Mouse (Mus musculus) embryonic facial prominence, embryonic 12.5 days (tissue): ENCODE data around the gene Zfp771. TPM values are rescaled to one million over a fixed set of nuclear protein-coding genes. Genes with fewer than 3 reads are reported as not detected.

Experiments used
- ATAC-seq: fragments of 200-750 bp; cut with Nextera tagmentation; 2 replicates; pipeline ENCODE4 v1.8.0; 2017; ENCODE audit not compliant: insufficient number of reproducible peaks, insufficient read depth, low FRiP score, low TSS enrichment
- H3K27ac ChIP-seq: fragments of 300-500 bp; sonication (generic); 2 replicates; pipeline ENCODE4 v1.5.1; 2016; ENCODE audit warnings: mild to moderate bottlenecking
- H3K27me3 ChIP-seq: fragments of 300-500 bp; sonication (generic); 2 replicates; pipeline ENCODE4 v1.6.1; 2016; ENCODE audit warnings: mild to moderate bottlenecking, moderate library complexity
- H3K36me3 ChIP-seq: fragments of 300-500 bp; sonication (generic); 2 replicates; pipeline ENCODE4 v1.6.1; 2016; ENCODE audit warnings: mild to moderate bottlenecking
- H3K4me1 ChIP-seq: fragments of 300-500 bp; sonication (generic); 2 replicates; pipeline ENCODE4 v1.6.1; 2016
- H3K4me2 ChIP-seq: fragments of 300-500 bp; sonication (generic); replicated peaks from 2 replicates; pipeline ENCODE4 v1.6.1; 2016; ENCODE audit warnings: mild to moderate bottlenecking, moderate library complexity
- H3K4me3 ChIP-seq: fragments of 300-500 bp; sonication (generic); 2 replicates; pipeline ENCODE4 v1.5.1; 2016; ENCODE audit warnings: mild to moderate bottlenecking
- H3K9ac ChIP-seq: fragments of 300-500 bp; sonication (generic); 2 replicates; pipeline ENCODE4 v1.6.1; 2016; ENCODE audit warnings: mild to moderate bottlenecking, moderate library complexity
- H3K9me3 ChIP-seq: fragments of 300-500 bp; sonication (generic); 2 replicates; pipeline ENCODE4 v1.6.1; 2016; ENCODE audit warnings: mild to moderate bottlenecking, moderate library complexity
- WGBS: fragments of 180-500 bp; shearing (Covaris S2); methylation state at CpG from one replicate; pipeline ENCODE4 v1.1.7; 2016; 5-methylcytosine and 5-hydroxymethylcytosine counted together
- polyA plus RNA-seq: library from polyadenylated mRNA; unstranded; fragments of >200 nt; fragmentation: Nextera tagmentation; extraction: Ambion mirVana; gene quantifications from 2 replicates; pipeline ENCODE4 v1.2.1, GENCODE M21; 2016

Zfp771 gene
- polyA plus RNA-seq, 1 experiment from 2014 or later = 82.9 TPM

DNA sequence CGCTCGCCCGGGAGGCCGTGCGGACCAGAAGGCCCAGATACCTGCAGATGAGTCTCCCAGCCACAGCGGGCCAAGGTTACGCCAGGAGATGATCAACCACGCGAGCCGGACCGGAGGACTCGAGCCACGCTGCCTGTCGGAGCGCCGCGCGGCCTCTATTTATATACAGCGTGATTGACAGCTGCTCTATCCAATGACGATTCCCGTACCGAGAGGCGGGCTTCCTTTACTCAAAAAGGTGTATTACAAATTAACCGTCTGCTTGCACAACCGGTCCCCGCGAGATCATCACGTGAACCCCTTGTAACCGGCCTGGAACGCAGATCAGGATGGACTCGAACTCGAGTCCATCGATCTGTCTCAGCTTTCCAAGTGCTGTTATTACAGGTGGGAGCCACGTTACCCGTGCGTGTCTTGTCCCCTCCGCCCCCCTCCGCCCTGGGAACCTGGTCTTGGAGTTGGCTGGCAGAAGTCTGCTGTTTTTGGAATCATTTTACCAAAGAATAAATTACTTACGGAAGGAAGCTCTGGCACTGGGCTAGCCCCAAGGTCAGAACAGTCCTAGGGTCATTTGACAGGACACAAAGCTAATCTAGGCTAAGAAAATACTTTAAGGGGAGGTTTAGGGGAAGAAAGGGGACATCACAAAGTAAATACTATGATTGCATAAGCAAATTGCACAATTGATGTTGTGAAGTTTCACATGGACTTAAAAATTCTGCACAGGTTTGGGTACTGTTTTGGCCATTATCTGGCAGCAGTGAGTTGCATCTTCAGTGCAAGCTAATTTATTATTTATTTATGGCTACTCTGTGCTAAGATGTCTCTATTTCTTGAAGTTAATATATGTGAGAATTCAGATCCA, 30.1 kb downstream of the Zfp771 start, which contains the start of gene Sephs2:
Gene Sephs2 (minus strand): TSS at position 131 of the 865 bp plus-strand sequence.
- peaks cover 13% of the 10 kb centered on the region; the same call in 1 of the 2 replicates for H3K4me1 ChIP-seq
- WGBS = 2% methylated on average over 39 of the region's 39 CpGs

DNA sequence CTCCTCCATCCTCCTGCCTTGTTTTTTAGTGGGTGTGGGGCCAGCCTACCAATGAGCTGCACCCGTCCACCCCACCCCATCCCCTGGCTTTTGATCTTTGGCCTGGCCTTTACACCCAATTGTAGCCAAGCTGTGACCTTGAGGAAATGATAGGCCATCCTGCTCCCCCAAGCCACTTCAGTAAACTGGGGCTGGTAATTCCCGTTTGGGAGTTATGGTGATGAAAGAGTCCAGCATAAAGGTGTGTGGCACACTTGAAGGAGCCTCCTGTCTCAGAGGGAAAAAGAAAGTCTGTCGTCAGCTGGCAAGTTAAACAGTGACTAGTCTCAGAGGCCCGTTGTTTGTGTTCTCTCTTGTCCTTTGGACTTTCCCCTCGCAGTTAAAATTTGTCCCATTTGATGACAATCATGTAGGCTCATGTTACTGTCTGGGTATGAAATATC, 32.5 kb downstream of the Zfp771 start:
- H3K9ac ChIP-seq = no peak overlapping the region
- WGBS = 48% methylated on average over 5 of the region's 5 CpGs
- no peak overlapping the region for H3K4me3 ChIP-seq
- H3K36me3 ChIP-seq = peaks cover 9% of the 10 kb centered on the region
- no peak overlapping the region for H3K4me2 ChIP-seq
- peaks cover 13% of the 10 kb centered on the region; the same call in 1 of the 2 replicates for H3K4me1 ChIP-seq
- no peak overlapping the region for H3K27ac ChIP-seq
- no peaks in the 10 kb centered on the region for H3K9me3 ChIP-seq
- no peak for ATAC-seq
- H3K27me3 ChIP-seq = no peaks in the 10 kb centered on the region

More for the DNA sequence above, 30.1 kb downstream of the Zfp771 start, which contains the start of gene Sephs2:
- Histone ChIP-seq H3K4me3 (peak within 1 kb of the TSS; percentile 84), H3K27ac (peak within 1 kb of the TSS; percentile 84), H3K36me3 (peaks cover 22% of the 10 kb centered on the region), H3K4me2 (peak within 1 kb of the TSS; percentile 89), H3K9ac (peak within 1 kb of the TSS; percentile 86), H3K9me3 (no peaks in the 10 kb centered on the region), H3K27me3 (no peaks in the 10 kb centered on the region)
- peak; percentile 74; the same call in 1 of the 2 replicates for ATAC-seq

DNA sequence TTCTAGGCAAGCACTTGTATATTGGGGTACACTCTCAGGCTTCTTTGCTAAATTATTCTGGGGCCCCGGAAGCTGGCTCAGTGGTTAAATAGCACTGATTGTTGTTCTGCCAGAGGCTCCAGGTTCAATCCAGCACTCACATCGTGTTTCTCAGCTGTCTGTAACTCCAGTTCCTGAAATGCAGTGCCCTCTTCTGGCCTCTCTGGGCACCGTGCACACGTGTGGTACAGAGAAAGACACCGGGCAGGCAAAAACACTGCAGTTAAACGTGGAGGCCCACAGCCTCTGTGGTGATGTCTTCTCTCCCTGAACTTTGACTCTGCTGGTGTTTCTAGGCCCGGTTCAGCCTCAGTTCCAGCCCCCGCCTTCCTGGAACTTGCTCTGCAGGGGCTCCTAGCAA, 34.2 kb downstream of the Zfp771 start:
- Histone ChIP-seq H3K27me3 (no peaks in the 10 kb centered on the region), H3K36me3 (no peaks in the 10 kb centered on the region), H3K4me2 (no peak overlapping the region), H3K27ac (no peak overlapping the region), H3K4me1 (0 out of 2 replicates have a peak, but pooled peaks cover 5% of the 10 kb centered on the region), H3K4me3 (no peak overlapping the region), H3K9ac (0 out of 2 replicates have a peak overlapping the region, but pooled peaks have one; percentile 4), H3K9me3 (no peaks in the 10 kb centered on the region)
- 23% methylated on average over 8 of the region's 8 CpGs for WGBS
- ATAC-seq = no peak

DNA sequence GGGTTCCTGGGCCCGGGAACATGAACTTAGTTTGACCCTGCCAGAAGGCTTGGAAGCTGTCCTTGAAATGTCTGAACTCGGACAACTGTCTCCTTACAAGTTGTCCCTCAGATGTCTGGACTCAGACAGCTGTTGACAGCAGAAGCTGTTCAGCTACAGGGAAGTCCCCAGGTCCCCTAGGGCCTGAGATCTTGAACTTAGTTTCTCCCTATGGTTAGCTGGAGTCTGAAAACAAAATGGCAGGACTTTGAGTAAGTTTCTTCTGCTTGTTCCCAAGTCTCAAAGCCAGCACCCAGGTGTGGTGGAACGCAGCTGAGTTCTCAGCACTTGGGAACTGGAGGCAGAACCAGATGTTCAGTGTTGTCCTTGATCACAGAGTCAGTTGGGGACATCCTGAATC, 36.0 kb downstream of the Zfp771 start:
- 69% methylated on average over 3 of the region's 3 CpGs for WGBS
- no peak overlapping the region for H3K27ac ChIP-seq

DNA sequence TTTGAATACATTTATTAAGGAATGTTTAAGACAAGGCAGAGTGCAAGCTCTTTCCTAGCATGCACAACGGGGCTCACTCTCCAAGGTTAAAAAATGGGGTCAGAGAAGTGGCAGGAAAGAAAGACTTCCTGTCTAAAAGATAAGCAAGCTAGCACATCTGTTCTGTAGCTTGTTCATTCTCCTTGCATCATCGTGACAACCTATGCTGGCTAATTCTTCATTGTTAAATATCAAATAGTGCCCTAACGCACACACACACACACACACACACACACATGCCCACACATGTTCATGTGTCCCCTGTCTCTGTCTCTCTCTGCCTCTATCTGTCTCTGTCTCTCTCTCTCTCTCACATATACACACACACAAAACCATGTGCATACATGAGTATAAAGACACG, 37.0 kb downstream of the Zfp771 start:
- Histone ChIP-seq H3K27ac (no peak overlapping the region), H3K27me3 (no peaks in the 10 kb centered on the region), H3K9me3 (no peaks in the 10 kb centered on the region), H3K4me3 (no peak overlapping the region), H3K4me2 (no peak overlapping the region), H3K4me1 (no peaks in the 10 kb centered on the region), H3K9ac (no peak overlapping the region), H3K36me3 (no peaks in the 10 kb centered on the region)
- 70% methylated on average over 4 of the region's 4 CpGs for WGBS
- no peak for ATAC-seq

More for the DNA sequence above, 36.0 kb downstream of the Zfp771 start:
- Histone ChIP-seq H3K27me3 (no peaks in the 10 kb centered on the region), H3K4me3 (no peak overlapping the region), H3K36me3 (no peaks in the 10 kb centered on the region), H3K4me2 (no peak overlapping the region), H3K9me3 (no peaks in the 10 kb centered on the region), H3K9ac (no peak overlapping the region), H3K4me1 (no peaks in the 10 kb centered on the region)
- no peak for ATAC-seq

DNA sequence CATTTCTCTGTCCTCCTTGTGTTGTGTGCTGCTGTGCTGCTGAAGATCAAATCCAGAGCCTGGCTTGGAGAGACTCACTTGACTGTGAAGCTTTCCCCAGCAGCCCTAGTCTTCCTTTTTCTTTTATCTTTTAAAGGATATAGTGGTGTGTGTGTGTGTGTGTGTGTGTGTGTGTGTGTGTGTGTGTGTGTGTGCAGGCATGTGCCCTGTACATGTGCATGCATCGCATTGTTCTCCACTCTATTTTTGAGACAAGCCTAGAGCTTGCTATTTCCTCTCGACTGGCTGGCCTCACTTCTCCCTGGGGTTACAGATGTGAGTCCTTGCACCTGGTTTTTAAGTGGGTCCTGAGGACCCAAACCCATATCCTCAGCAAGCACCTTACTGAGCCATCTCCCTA, 38.1 kb downstream of the Zfp771 start:
- no peak overlapping the region for H3K4me2 ChIP-seq
- H3K4me1 ChIP-seq = no peaks in the 10 kb centered on the region
- no peaks in the 10 kb centered on the region for H3K27me3 ChIP-seq
- WGBS = 84% methylated on average over 2 of the region's 2 CpGs
- H3K9ac ChIP-seq = no peak overlapping the region
- H3K27ac ChIP-seq = no peak overlapping the region
- no peaks in the 10 kb centered on the region for H3K36me3 ChIP-seq
- no peak overlapping the region for H3K4me3 ChIP-seq
- no peak for ATAC-seq
- H3K9me3 ChIP-seq = 0 out of 2 replicates have a peak, but pooled peaks cover 7% of the 10 kb centered on the region

DNA sequence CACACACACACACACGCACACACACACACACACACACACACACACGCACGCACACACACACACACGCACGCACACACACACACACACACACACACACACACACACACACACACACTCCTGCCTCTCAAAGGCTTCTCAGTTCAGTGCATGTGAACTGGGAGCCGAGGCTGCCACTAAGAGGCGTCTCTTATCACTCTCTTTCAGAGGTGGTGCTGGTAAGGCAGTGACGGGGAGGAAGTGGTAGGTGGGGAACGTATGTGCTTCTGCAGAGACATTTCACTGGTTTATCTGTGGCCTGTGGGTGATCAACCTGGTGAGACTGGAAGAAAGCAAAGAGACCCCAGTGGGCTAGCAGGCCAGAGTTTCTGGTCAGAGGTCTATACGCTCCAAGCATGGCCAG, 41.1 kb downstream of the Zfp771 start:
- Histone ChIP-seq H3K4me3 (no peak overlapping the region), H3K27ac (no peak overlapping the region), H3K9me3 (peaks cover 17% of the 10 kb centered on the region), H3K9ac (no peak overlapping the region), H3K4me2 (no peak overlapping the region), H3K27me3 (no peaks in the 10 kb centered on the region), H3K36me3 (no peaks in the 10 kb centered on the region), H3K4me1 (no peaks in the 10 kb centered on the region)
- WGBS = 75% methylated on average over 9 of the region's 10 CpGs
- ATAC-seq = no peak

DNA sequence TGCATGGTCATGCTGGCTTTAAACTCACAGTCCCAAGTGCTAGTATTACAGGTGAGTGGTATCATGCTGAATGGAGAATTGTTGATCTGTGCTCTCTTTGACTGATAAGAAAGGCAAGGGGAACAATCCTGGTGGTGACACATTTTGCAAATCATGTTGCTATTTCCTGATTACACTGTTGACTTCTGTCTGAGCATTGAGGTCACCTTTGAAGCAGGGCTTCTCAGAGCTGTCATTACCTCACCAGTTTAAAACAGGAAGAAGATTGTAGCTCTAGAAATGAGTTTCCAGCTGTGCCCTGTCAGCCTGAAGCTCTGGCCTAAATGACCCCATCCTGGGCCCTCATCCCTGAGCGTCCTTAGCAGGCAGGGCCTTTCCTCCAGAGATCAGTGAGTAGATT, 43.9 kb downstream of the Zfp771 start:
- Histone ChIP-seq H3K4me2 (no peak overlapping the region), H3K4me3 (no peak overlapping the region), H3K27ac (no peak overlapping the region), H3K27me3 (no peaks in the 10 kb centered on the region), H3K9ac (no peak overlapping the region), H3K9me3 (peaks cover 17% of the 10 kb centered on the region), H3K36me3 (no peaks in the 10 kb centered on the region), H3K4me1 (no peaks in the 10 kb centered on the region)
- WGBS = 70% methylated on average over 1 of the region's 1 CpGs
- ATAC-seq = no peak

DNA sequence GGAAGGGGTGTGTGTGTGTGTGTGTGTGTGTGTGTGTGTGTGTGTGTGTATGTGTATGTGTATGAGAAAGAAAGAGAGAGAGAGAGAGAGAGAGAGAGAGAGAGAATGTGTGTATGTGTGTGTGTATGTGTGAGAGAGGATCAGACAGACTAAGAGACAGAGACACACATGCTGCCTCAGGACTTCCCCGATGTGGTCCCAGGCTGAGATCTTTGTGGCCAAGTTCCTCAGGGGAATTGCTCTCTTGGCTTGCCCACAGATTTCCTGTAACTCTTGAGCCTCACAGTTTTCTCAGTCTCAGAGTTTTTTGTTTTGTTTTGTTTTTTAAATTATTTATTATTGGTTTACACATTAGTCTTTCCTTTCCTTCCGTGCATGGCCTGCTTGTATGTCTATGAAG, 45.2 kb downstream of the Zfp771 start:
- Histone ChIP-seq H3K4me2 (no peak overlapping the region), H3K9me3 (peaks cover 17% of the 10 kb centered on the region), H3K27me3 (no peaks in the 10 kb centered on the region), H3K27ac (no peak overlapping the region), H3K4me1 (no peaks in the 10 kb centered on the region), H3K36me3 (no peaks in the 10 kb centered on the region), H3K4me3 (no peak overlapping the region), H3K9ac (no peak overlapping the region)
- WGBS = 81% methylated on average over 2 of the region's 2 CpGs
- ATAC-seq = no peak

DNA sequence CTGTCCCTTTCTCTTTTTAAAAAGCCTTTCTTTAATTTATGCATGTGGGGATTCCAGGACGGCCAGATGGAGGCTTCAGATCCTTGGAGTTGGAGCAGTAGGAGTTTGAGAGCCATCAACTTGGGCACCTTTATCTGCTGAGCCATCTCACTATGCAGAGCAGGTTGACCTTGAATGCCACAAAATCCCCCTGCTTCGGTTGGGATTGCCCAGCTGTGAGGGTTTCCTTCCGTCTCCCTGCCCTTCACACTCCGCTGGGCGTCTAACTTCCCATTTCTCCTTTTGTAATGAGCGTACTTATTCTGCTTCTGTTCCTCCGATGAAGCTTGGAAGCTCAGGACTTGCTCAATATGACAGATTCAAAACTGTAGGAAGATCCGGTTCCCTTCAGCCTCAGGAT, 46.1 kb downstream of the Zfp771 start:
- Histone ChIP-seq H3K27me3 (no peaks in the 10 kb centered on the region), H3K4me1 (no peaks in the 10 kb centered on the region), H3K4me2 (no peak overlapping the region), H3K9me3 (peaks cover 17% of the 10 kb centered on the region), H3K9ac (no peak overlapping the region), H3K4me3 (no peak overlapping the region), H3K27ac (no peak overlapping the region), H3K36me3 (no peaks in the 10 kb centered on the region)
- WGBS = 65% methylated on average over 8 of the region's 8 CpGs
- no peak for ATAC-seq

DNA sequence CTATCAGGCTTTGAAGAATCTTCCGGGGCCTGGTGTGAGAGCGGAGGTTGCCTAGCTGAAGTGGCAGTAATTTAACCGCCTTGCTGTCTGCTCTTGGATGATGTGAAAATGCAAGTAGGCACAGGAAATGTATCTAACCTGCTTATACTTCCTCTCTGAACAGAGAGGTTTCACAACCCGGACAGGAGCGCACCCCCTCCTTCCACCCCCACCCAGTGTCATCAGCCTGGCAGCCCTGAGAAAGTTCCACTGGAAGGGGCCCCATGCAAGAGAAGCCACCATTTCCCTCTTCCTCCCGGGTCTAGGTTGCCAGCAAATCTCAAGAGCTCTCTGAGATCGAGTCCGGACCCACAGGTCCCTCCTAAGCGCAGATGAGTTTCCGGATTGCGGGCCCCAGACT, 52.0 kb downstream of the Zfp771 start, which contains the start of gene Itgal:
Gene Itgal (plus strand): TSS at position 163 of the 400 bp plus-strand sequence.
- Histone ChIP-seq H3K27ac (no peak within 1 kb of the TSS), H3K36me3 (no peaks in the 10 kb centered on the region), H3K9me3 (no peaks in the 10 kb centered on the region), H3K9ac (no peak within 1 kb of the TSS), H3K27me3 (no peaks in the 10 kb centered on the region), H3K4me1 (no peaks in the 10 kb centered on the region), H3K4me3 (no peak within 1 kb of the TSS), H3K4me2 (no peak within 1 kb of the TSS)
- WGBS = 88% methylated on average over 11 of the region's 11 CpGs
- no peak for ATAC-seq
